ENCODE assay signal across 8 mouse cellular contexts in genomic region chr6:91212571-91212970, GRCm38 (mm10). TPM values are rescaled to one million over a fixed set of nuclear protein-coding genes. Genes with fewer than 3 reads are reported as not detected.
DNase-seq lines count a peak whose midpoint lies in the region; ATAC-seq and TF ChIP-seq lines count a peak whose summit lies in the region.

No protein-coding gene starts in this region.

- ATAC-seq in lung, postnatal 0 days, result peak; percentile 76

- H3K36me3 ChIP-seq in embryonic facial prominence, embryonic 10.5 days (replicated peaks), result no peaks in the 10 kb centered on the region
- no peaks in the 10 kb centered on the region for H3K36me3 ChIP-seq in lung, postnatal 0 days (ENCODE audit: insufficient read depth, low read length)

- H3K9ac ChIP-seq in lung, postnatal 0 days (replicated peaks; ENCODE audit: low read depth), result no peak overlapping the region

- DNase-seq in right cerebral cortex, postnatal 14 days, result peak; percentile 38
- no peak for DNase-seq in right cerebral cortex, postnatal 25 days
- DNase-seq in embryonic facial prominence, embryonic 10.5 days (ENCODE audit: low spot score), result peak; percentile 89
- peak; percentile 79 to 82 for DNase-seq in heart, adult 9 months (ENCODE audit: low spot score in 2 of 2)
- peak; percentile 17 for DNase-seq in kidney, adult 9 months
- DNase-seq in lung, postnatal 0 days (ENCODE audit: low spot score), result peak; percentile 58
- peak; percentile 70 for DNase-seq in skeletal muscle tissue, adult 2 months (ENCODE audit: low read depth, low spot score)
- DNase-seq in frontal cortex, postnatal 25 days (ENCODE audit: low spot score in 2 of 2), result no peak

- H3K4me3 ChIP-seq in embryonic facial prominence, embryonic 10.5 days, result peak overlapping the region; percentile 64
- H3K4me3 ChIP-seq in lung, postnatal 0 days (ENCODE audit: low read depth, low read length), result peak overlapping the region; percentile 15

- peak overlapping the region; percentile 86 for H3K27ac ChIP-seq in embryonic facial prominence, embryonic 10.5 days (replicated peaks)
- H3K27ac ChIP-seq in lung, postnatal 0 days (ENCODE audit: low read length), result no peak overlapping the region

- H3K4me1 ChIP-seq in embryonic facial prominence, embryonic 10.5 days, result peaks cover 69% of the 10 kb centered on the region
- H3K4me1 ChIP-seq in lung, postnatal 0 days (ENCODE audit: insufficient read depth, low read depth, low read length), result no peaks in the 10 kb centered on the region

- 1% methylated on average over 29 of the region's 29 CpGs for WGBS in embryonic facial prominence, embryonic 10.5 days
- 7% methylated on average over 29 of the region's 29 CpGs for WGBS in lung, postnatal 0 days

- no peak for TF ChIP-seq CTCF in lung, postnatal 0 days (IDR thresholded peaks at IDR 0.05)

- no peaks in the 10 kb centered on the region for H3K9me3 ChIP-seq in embryonic facial prominence, embryonic 10.5 days
- H3K9me3 ChIP-seq in lung, postnatal 0 days (ENCODE audit: low read length), result no peaks in the 10 kb centered on the region

- peaks cover 29% of the 10 kb centered on the region for H3K27me3 ChIP-seq in embryonic facial prominence, embryonic 10.5 days (replicated peaks; ENCODE audit: low read depth, poor library complexity, severe bottlenecking)
- H3K27me3 ChIP-seq in lung, postnatal 0 days (replicated peaks; ENCODE audit: insufficient read depth, low read length), result 0 out of 2 replicates have a peak, but pooled peaks cover 6% of the 10 kb centered on the region

- no peak for TF ChIP-seq EP300 in lung, postnatal 0 days (IDR thresholded peaks at IDR 0.05)

- H3K4me2 ChIP-seq in lung, postnatal 0 days (replicated peaks; ENCODE audit: low read depth, low read length), result peak overlapping the region; percentile 45

RNA-seq across cellular contexts. Expression of gene Fbln2, which starts 0.3 kb away (rescaled TPM):
- 56.6 and 69.0 TPM in 2 replicates for polyA plus RNA-seq in embryonic facial prominence, embryonic 10.5 days (2016; fragmentation: Nextera tagmentation; extraction: Ambion mirVana)
- polyA plus RNA-seq in lung, postnatal 0 days (2015; fragmentation: Nextera tagmentation; extraction: Ambion mirVana), result 63.0 and 63.8 TPM in 2 replicates

RNA-seq across cellular contexts. Expression of gene Hdac11, which starts 56.1 kb away (rescaled TPM):
- polyA plus RNA-seq in embryonic facial prominence, embryonic 10.5 days (2016; fragmentation: Nextera tagmentation; extraction: Ambion mirVana), result 8.6 and 9.8 TPM in 2 replicates
- 3.8 and 3.9 TPM in 2 replicates for polyA plus RNA-seq in lung, postnatal 0 days (2015; fragmentation: Nextera tagmentation; extraction: Ambion mirVana)

Comparison
In these comparisons a context has a peak if more than half of its experiments do, and no peak if none do; other contexts are left out.
1. DNase-seq: peak in right cerebral cortex, postnatal 14 days (single experiment), embryonic facial prominence, embryonic 10.5 days (single experiment), heart, adult 9 months (2 of 2), kidney, adult 9 months (single experiment), lung, postnatal 0 days (single experiment) and skeletal muscle tissue, adult 2 months (single experiment); none in right cerebral cortex, postnatal 25 days (single experiment) and frontal cortex, postnatal 25 days (0 of 2).